Mouse (Mus musculus) forebrain, embryonic 15.5 days (tissue): Measurements from ENCODE around the gene Tmem219. TPM values are rescaled to one million over a fixed set of nuclear protein-coding genes. Genes with fewer than 3 reads are reported as not detected.

Source experiments
- ATAC-seq: fragments of 200-750 bp; cut with Nextera tagmentation; replicated peaks from 2 replicates; pipeline ENCODE4 v1.8.0; 2017; ENCODE audit warnings: mild to moderate bottlenecking, moderate TSS enrichment, moderate library complexity
- H3K27ac ChIP-seq: fragments of 300-500 bp; sonication (generic); replicated peaks from 2 replicates; pipeline ENCODE4 v1.5.1; 2015; ENCODE audit warnings: mild to moderate bottlenecking, inconsistent platforms
- H3K27me3 ChIP-seq: fragments of 300-500 bp; sonication (generic); 2 replicates; pipeline ENCODE4 v1.6.1; 2015; ENCODE audit warnings: inconsistent platforms
- H3K36me3 ChIP-seq: fragments of 300-500 bp; sonication (generic); 2 replicates; pipeline ENCODE4 v1.6.1; 2015; ENCODE audit warnings: mild to moderate bottlenecking, inconsistent platforms
- H3K4me1 ChIP-seq: fragments of 300-500 bp; sonication (generic); 2 replicates; pipeline ENCODE4 v1.6.1; 2015; ENCODE audit warnings: inconsistent platforms
- H3K4me2 ChIP-seq: fragments of 300-500 bp; sonication (generic); replicated peaks from 2 replicates; pipeline ENCODE4 v1.6.1; 2015; ENCODE audit warnings: mild to moderate bottlenecking, inconsistent platforms
- H3K4me3 ChIP-seq: fragments of 300-500 bp; sonication (generic); 2 replicates; pipeline ENCODE4 v1.5.1; 2015; ENCODE audit warnings: mild to moderate bottlenecking, inconsistent platforms
- H3K9ac ChIP-seq: fragments of 300-500 bp; sonication (generic); replicated peaks from 2 replicates; pipeline ENCODE4 v1.6.1; 2015; ENCODE audit warnings: mild to moderate bottlenecking, inconsistent platforms
- H3K9me3 ChIP-seq: fragments of 300-500 bp; sonication (generic); 2 replicates; pipeline ENCODE4 v1.6.1; 2016; ENCODE audit warnings: inconsistent platforms
- WGBS: fragments of 180-500 bp; shearing (Covaris S2); methylation state at CpG from one replicate; pipeline ENCODE4 v1.1.7; 2015; ENCODE audit warnings: mixed read lengths; 5-methylcytosine and 5-hydroxymethylcytosine counted together
- polyA plus RNA-seq: library from polyadenylated mRNA; unstranded; fragments of >200 nt; fragmentation: Nextera tagmentation; extraction: Ambion mirVana; gene quantifications from 2 replicates; pipeline ENCODE4 v1.2.1, GENCODE M21; 2015

The Tmem219 gene
- polyA plus RNA-seq, 1 experiment from 2014 or later = 36.2 TPM

DNA sequence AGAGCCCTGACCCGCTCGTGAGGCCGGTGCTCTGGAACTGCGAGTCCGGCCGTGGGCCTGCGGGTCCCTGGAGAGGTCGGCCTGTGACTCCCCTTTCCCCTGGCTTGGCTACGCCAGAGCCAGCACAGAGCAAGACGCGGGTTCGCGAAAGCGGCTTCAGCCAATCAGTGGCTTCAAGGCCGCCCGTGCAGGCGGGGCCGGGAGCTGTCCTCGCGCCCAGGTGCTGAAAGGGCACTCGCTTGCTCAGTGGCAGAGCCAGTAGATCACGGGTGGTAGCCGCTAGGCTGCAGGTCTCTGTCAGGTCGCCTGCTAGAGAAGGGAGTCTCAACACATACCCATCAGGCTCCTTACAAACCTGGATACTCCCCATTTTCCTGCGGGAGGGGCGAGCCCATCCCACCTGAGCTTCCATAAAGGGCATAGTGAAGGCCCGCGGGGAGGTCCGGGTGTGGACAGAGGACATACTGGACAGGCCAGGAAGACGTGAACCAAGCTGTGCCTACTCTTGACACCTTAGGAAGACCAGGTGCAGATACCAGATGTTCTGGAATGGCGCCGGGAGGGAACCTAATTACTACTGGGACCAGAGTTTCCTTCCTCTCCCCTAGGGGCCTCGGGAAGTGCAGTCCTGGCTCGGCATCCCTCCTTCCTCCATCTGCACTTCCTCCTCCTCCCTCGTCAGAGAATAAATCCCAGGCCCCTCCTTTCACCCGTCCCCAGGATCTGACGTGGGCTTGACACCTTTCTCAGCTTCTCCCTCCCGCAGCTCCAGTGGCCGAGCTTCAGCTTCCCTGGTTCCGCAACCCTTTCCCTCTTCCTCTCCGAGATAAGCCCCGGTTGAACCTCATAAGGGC, 27.3 kb upstream of the Tmem219 start, which contains the start of gene Sez6l2:
Sez6l2 (plus strand) TSS at position 771 of the 854 bp plus-strand sequence.
- peak within 1 kb of the TSS; percentile 88 for H3K27ac ChIP-seq
- H3K27me3 ChIP-seq = no peaks in the 10 kb centered on the region
- H3K36me3 ChIP-seq = peaks cover 9% of the 10 kb centered on the region; the same call in 1 of the 2 replicates
- H3K9me3 ChIP-seq = no peaks in the 10 kb centered on the region
- peak; percentile 82 for ATAC-seq
- peak within 1 kb of the TSS; percentile 58 for H3K4me3 ChIP-seq
- H3K4me2 ChIP-seq = peak within 1 kb of the TSS; percentile 93
- H3K4me1 ChIP-seq = peaks cover 44% of the 10 kb centered on the region
- under 1% methylated on average over 42 of the region's 42 CpGs for WGBS
- peak within 1 kb of the TSS; percentile 71 for H3K9ac ChIP-seq

DNA sequence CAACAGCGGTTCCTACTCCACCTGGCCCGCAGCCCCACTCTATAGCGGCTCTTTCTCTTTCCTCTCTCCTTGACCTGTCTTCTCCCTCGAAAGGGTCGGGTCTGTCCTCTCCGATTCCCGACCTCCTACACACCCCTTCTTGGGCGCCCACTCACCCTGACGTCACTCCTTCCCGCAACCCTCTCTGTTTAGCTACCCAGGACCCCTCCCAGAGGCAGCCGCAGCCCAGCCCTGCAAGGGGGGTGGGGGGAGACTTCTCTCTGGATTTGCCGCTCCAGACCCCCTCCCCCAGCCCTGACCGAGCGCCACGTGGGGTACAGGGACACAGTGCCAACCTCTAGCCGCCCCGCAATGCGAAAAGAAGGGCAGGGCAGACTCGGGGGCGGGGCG, 26.7 kb upstream of the Tmem219 start, which contains the start of gene Asphd1:
Asphd1 (minus strand) TSS at position 180 of the 390 bp plus-strand sequence.
- Histone ChIP-seq H3K4me2 (peak within 1 kb of the TSS; percentile 93), H3K9ac (peak within 1 kb of the TSS; percentile 71), H3K4me1 (peaks cover 44% of the 10 kb centered on the region), H3K36me3 (peaks cover 9% of the 10 kb centered on the region; the same call in 1 of the 2 replicates), H3K4me3 (peak within 1 kb of the TSS; percentile 58), H3K27me3 (no peaks in the 10 kb centered on the region), H3K27ac (peak within 1 kb of the TSS; percentile 88), H3K9me3 (no peaks in the 10 kb centered on the region)
- ATAC-seq = peak; percentile 70
- WGBS = under 1% methylated on average over 21 of the region's 21 CpGs

DNA sequence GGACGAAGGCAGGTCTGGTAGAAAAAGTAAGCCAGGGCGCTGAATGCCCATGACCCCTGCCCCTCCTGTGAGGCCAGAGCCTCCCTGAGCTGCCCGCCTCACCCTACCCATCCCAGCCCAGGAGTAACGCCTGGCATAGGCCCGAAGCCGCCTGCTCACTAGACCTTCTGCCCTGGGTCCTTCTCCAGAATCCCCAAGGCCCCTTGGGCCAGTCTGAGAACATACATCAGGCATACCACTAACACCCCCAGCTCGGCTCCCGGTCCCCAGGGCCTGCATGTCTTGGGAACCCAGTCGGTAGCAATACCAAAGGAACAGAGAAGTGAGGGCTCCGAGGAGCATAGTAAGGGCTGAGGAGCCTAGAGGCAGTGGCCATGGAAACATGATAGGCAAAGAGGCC, 25.9 kb upstream of the Tmem219 start:
- H3K9me3 ChIP-seq = no peaks in the 10 kb centered on the region
- H3K4me3 ChIP-seq = peak overlapping the region; percentile 58
- peak overlapping the region; percentile 88 for H3K27ac ChIP-seq
- WGBS = 78% methylated on average over 10 of the region's 10 CpGs
- H3K27me3 ChIP-seq = no peaks in the 10 kb centered on the region
- peaks cover 11% of the 10 kb centered on the region for H3K36me3 ChIP-seq
- H3K4me1 ChIP-seq = peaks cover 44% of the 10 kb centered on the region
- H3K4me2 ChIP-seq = peak overlapping the region; percentile 93
- peak overlapping the region; percentile 71 for H3K9ac ChIP-seq
- no peak for ATAC-seq

DNA sequence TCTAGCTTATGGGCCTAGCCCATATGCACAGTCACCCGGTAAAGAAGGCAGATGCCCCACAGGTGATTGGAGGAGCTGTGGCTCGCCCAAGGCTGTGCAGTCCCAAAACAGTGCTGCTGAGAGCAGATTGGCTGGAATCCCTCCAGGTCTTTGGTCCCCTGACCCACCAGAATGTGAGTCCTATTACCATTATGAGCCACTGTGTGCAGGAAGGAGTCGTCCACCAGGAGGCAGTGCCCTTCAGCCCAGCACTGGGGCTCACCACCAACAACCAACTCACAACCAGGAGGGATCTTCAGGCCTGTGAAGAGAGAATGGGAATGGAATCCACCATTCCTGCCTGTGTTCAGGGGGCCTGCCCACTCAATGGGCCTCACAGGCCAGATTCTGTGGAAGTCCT, 23.8 kb upstream of the Tmem219 start:
- H3K9ac ChIP-seq = no peak overlapping the region
- H3K27ac ChIP-seq = no peak overlapping the region
- peaks cover 31% of the 10 kb centered on the region for H3K4me1 ChIP-seq
- H3K9me3 ChIP-seq = no peaks in the 10 kb centered on the region
- ATAC-seq = no peak
- H3K4me3 ChIP-seq = no peak overlapping the region
- H3K4me2 ChIP-seq = no peak overlapping the region
- 42% methylated on average over 3 of the region's 3 CpGs for WGBS
- H3K36me3 ChIP-seq = peaks cover 21% of the 10 kb centered on the region
- H3K27me3 ChIP-seq = no peaks in the 10 kb centered on the region

DNA sequence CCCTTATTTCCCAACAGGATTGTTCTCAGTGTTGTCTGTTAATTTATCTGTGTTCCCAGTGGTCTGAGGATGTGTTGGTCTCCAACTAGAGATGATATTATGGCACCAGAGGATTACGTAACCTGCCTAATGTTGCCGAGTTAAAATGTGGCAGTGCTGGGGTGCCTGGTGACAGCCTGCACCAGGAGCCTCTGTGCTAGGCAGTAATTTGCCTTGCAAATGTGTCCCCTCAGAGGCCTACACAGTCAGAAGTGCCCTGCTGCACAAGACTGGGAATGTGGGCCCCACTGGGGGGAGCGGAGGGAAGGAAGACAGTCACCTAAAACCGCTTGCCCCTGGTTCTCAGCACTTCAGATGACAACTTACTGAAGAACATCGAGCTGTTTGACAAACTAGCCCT, 19.1 kb upstream of the Tmem219 start:
- ATAC-seq = no peak
- Histone ChIP-seq H3K4me1 (peaks cover 8% of the 10 kb centered on the region), H3K9ac (no peak overlapping the region), H3K4me3 (no peak overlapping the region), H3K9me3 (no peaks in the 10 kb centered on the region), H3K36me3 (peaks cover 34% of the 10 kb centered on the region), H3K4me2 (no peak overlapping the region), H3K27ac (no peak overlapping the region; the same call in 1 of the 2 replicates), H3K27me3 (no peaks in the 10 kb centered on the region)
- WGBS = 52% methylated on average over 5 of the region's 5 CpGs

DNA sequence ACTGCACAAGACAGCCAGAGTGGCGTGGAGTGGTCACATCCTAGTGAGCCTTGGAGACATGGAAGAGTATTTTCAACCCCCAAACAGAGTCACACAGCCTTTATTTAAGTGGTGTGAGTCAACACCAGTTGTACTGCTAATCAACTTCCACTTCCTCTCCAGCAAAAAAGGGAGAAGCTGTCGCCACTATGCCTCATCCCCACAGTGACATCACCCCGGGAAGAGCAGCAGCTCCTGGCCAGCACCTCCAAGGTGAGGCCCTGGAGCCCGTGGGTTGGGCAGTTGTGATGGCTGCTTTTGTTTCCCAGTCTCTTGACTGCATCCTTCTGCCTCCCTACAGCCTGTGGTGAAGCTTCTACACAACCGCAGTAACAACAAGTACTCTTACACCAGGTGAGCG, 18.5 kb upstream of the Tmem219 start:
- Histone ChIP-seq H3K27ac (no peak overlapping the region; the same call in 1 of the 2 replicates), H3K4me3 (no peak overlapping the region), H3K9me3 (no peaks in the 10 kb centered on the region), H3K4me1 (peaks cover 8% of the 10 kb centered on the region), H3K27me3 (no peaks in the 10 kb centered on the region), H3K36me3 (peaks cover 41% of the 10 kb centered on the region), H3K9ac (no peak overlapping the region), H3K4me2 (no peak overlapping the region)
- 51% methylated on average over 6 of the region's 6 CpGs for WGBS
- no peak for ATAC-seq

DNA sequence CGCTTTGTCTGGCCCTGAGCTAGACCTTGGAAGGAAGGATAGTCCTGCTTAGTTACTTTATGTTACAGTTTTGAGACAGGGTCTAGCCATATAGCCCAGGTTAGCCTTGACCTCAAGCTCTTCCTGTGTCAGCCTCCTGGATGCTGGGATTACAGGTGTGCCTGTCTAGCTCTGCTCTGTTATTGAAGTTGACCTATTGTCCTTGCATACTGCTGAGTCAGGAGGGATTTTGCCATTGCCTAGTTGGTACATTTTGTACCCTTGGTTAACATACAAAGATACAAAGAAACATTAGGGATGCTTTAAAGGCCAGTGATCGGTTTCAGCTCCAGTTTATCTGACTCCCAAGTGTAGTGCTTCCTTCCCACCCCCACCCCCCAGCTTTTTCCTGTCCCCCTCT, 9.9 kb upstream of the Tmem219 start:
- Histone ChIP-seq H3K27me3 (no peaks in the 10 kb centered on the region), H3K9ac (no peak overlapping the region), H3K4me1 (peaks cover 16% of the 10 kb centered on the region), H3K4me2 (no peak overlapping the region), H3K4me3 (no peak overlapping the region), H3K9me3 (no peaks in the 10 kb centered on the region), H3K36me3 (peaks cover 34% of the 10 kb centered on the region), H3K27ac (no peak overlapping the region)
- 96% methylated on average over 2 of the region's 2 CpGs for WGBS
- ATAC-seq = no peak

DNA sequence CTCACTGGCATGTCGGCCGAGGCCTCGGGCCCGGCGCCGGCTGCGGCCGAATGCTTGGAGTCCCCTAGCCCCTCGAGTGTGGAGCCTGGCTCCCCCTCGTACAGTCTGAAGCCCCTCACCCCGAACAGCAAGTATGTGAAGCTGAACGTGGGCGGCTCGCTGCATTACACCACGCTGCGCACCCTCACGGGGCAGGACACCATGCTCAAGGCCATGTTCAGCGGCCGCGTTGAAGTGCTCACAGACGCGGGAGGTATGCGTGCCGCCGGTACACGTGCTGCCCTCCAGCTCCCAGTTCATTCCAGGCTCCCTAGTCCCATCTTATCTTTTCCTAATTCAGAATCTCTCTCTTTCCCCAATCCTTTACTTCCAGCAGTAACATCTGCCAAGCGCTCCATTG, 6.3 kb upstream of the Tmem219 start:
- Histone ChIP-seq H3K9me3 (no peaks in the 10 kb centered on the region), H3K4me2 (peak overlapping the region; percentile 87), H3K36me3 (peaks cover 12% of the 10 kb centered on the region; the same call in 1 of the 2 replicates), H3K27ac (peak overlapping the region; percentile 78), H3K9ac (peak overlapping the region; percentile 86), H3K4me1 (peaks cover 16% of the 10 kb centered on the region), H3K4me3 (peak overlapping the region; percentile 94), H3K27me3 (no peaks in the 10 kb centered on the region)
- WGBS = 2% methylated on average over 27 of the region's 27 CpGs
- ATAC-seq = peak; percentile 90

DNA sequence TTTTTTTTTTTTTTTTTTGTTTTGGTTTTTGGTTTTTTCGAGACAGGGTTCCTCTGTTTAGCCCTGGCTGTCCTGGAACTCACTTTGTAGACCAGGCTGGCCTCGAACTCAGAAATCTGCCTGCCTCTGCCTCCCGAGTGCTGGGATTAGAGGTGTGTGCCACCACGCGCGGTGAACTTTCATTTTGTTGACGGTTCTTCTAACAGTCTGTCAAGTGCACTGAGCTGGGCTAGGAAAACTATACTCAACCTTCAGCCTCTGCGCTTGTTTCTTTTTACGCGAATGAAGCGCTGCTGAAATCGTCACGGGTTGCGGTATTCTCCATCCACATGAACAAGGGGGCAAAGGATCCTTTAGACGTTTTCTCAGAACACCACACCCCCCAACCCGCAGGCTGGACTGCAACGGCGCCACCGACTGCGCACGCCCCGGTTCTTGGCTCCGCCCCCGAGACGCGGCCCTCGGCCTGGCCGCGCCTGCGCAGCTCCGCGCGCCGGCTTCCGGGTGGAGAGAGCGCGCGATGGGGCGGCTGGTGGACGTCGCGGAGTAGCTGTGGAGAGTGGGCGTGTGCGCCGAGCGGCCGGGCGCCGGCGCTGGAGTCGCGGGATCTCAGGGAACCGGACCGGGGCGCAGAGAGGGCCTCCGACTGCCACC, 5.8 kb upstream of the Tmem219 start, which contains the start of gene Kctd13:
Kctd13 (plus strand) TSS at position 496 of the 654 bp plus-strand sequence.
- peak; percentile 97 for ATAC-seq
- WGBS = 3% methylated on average over 56 of the region's 56 CpGs
- H3K9ac ChIP-seq = peak within 1 kb of the TSS; percentile 86
- H3K27me3 ChIP-seq = no peaks in the 10 kb centered on the region
- peak within 1 kb of the TSS; percentile 94 for H3K4me3 ChIP-seq
- peak within 1 kb of the TSS; percentile 87 for H3K4me2 ChIP-seq
- peaks cover 16% of the 10 kb centered on the region for H3K4me1 ChIP-seq
- peaks cover 10% of the 10 kb centered on the region; the same call in 1 of the 2 replicates for H3K36me3 ChIP-seq
- H3K27ac ChIP-seq = peak within 1 kb of the TSS; percentile 78
- H3K9me3 ChIP-seq = no peaks in the 10 kb centered on the region

DNA sequence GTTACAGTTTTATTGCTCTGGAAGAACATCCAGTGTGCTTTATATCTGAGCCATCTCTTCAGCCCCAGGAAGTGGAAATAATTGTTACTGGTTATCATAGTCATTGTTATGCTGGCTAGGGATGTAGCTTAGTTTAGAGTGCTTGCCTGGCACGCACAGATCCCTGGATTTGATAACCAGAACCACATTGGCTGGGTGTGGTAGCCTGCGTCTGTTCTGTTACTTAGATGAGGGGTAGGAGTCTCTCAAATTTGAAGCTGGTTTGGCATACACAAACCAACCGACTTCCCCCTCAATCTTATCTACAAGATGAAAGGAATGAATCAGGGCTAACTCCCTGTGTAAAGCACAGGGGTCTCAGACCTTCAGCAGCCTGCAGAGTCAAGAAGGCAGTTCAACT, 3.6 kb upstream of the Tmem219 start:
- no peak for ATAC-seq
- Histone ChIP-seq H3K4me3 (no peak overlapping the region), H3K4me1 (peaks cover 23% of the 10 kb centered on the region), H3K9me3 (no peaks in the 10 kb centered on the region), H3K36me3 (peaks cover under 1% of the 10 kb centered on the region; the same call in 1 of the 2 replicates), H3K4me2 (no peak overlapping the region), H3K9ac (no peak overlapping the region), H3K27me3 (no peaks in the 10 kb centered on the region), H3K27ac (no peak overlapping the region)
- WGBS = 68% methylated on average over 3 of the region's 3 CpGs

DNA sequence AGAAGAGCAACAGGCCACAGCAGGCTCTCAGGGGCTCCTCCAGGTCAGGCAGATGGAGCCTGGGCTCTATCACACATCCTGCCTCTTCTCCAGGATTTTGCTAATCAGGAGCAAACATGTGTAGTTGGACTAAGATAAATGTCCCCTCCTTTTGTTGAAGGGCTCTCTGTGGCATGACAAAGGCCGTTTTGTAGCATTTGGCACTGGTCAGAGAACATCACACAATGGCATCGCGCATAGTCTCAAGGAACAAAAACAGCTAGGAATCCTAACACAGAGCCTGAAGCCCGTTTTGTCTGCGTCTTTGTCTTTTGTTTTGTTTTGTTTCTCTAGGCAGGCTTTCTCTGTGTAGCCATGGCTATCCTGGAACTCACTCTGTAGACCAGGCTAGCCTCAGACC, 1.3 kb upstream of the Tmem219 start:
- Histone ChIP-seq H3K9ac (no peak overlapping the region), H3K36me3 (no peaks in the 10 kb centered on the region), H3K27me3 (no peaks in the 10 kb centered on the region), H3K9me3 (no peaks in the 10 kb centered on the region), H3K4me1 (peaks cover 6% of the 10 kb centered on the region), H3K27ac (no peak overlapping the region), H3K4me3 (no peak overlapping the region), H3K4me2 (no peak overlapping the region)
- no peak for ATAC-seq
- WGBS = 55% methylated on average over 5 of the region's 5 CpGs

DNA sequence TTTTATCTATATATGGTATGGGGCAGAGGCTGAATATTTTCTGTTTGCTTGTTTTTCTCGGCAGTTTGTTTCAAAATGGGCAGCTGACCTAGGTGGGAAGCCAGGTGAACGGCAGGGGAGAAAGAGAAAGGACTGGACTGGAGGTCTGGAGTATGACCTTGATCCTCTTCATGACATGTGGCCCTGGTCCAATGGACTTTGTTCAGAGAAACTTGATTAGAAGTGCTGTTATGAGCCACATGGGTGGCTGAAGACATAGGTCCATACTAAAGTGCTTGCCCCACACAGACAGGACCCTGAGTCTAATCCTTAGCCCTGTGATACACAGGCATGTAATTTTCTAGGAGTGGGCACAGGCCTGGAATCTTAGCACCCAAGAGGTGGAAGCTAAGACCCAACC, 1.2 kb downstream of the Tmem219 start:
- Histone ChIP-seq H3K9me3 (no peaks in the 10 kb centered on the region), H3K4me1 (peaks cover 6% of the 10 kb centered on the region), H3K4me2 (no peak overlapping the region), H3K36me3 (no peaks in the 10 kb centered on the region), H3K27me3 (no peaks in the 10 kb centered on the region), H3K9ac (no peak overlapping the region), H3K4me3 (no peak overlapping the region), H3K27ac (peak overlapping the region; percentile 41; the same call in 1 of the 2 replicates)
- WGBS = 76% methylated on average over 2 of the region's 2 CpGs
- no peak for ATAC-seq
